Mouse (Mus musculus): ENCODE measurements around the gene Plk5.

DNA sequence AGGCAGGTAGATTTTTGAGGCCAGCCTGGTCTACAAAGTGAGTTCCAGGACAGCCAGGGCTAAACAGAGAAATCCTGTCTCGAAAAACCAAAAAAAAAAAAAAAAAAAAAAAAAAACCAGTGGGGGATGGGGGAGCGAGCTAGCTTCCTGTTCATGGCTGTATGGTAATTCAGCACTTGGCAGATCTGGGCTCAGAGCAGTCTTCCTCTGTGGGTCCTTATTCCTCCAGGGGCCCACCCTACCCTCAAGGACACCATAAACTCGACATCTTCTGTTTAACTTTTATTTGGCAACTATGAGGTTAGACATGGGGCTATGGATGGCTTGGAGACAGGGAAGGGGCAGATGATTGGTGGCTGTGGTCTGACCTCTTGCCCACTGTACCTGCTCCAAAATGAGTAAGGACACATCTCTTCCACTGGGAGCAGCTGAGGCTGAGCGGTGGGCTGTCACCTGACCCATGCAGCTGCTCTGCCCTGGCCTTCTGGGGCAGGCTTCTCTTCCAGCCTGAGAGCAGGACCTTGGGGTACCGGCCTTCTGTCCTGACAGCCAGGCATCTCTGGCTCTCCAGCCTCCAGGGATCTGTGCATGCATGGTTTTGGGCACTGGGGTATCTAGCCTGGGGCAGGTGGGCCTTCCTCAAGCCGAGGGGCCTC is 35.1 kb upstream of the Plk5 start:
- no peak for TF ChIP-seq POLR2A (IDR thresholded peaks at IDR 0.05; ENCODE audit: control insufficient read depth in 1 of 2, insufficient read depth in 1 of 2, low read depth in 1 of 2, low read length in 2 of 2, poor library complexity in 1 of 2)
- no peak for TF ChIP-seq CTCF (IDR thresholded peaks at IDR 0.05 in 2 of 3, conservative IDR thresholded peaks at IDR 0.05 in 1 of 3; ENCODE audit: control insufficient read depth in 1 of 3, insufficient read depth in 1 of 3, low read depth in 2 of 3, low read length in 3 of 3, poor library complexity in 1 of 3, severe bottlenecking in 1 of 3)
- no peak for TF ChIP-seq EP300 (IDR thresholded peaks at IDR 0.05; ENCODE audit: low read depth in 1 of 2, low read length in 2 of 2)
- TF ChIP-seq GATA1 (IDR thresholded peaks at IDR 0.05; ENCODE audit: low read depth, low read length): no peak
- no peak for TF ChIP-seq TBP (IDR thresholded peaks at IDR 0.05; ENCODE audit: low read depth, low read length)
- no peak for TF ChIP-seq GABPA (IDR thresholded peaks at IDR 0.05; ENCODE audit: low read depth, low read length)
- no peak for TF ChIP-seq POLR2AphosphoS2 (IDR thresholded peaks at IDR 0.05; ENCODE audit: low read length)
- no peak for TF ChIP-seq ELF1 (IDR thresholded peaks at IDR 0.05; ENCODE audit: low read depth, low read length)
- TF ChIP-seq MAX (IDR thresholded peaks at IDR 0.05; ENCODE audit: low read length): no peak
- no peak for TF ChIP-seq MYC (IDR thresholded peaks at IDR 0.05; ENCODE audit: low read depth, low read length)
- no peak for TF ChIP-seq CHD2 (IDR thresholded peaks at IDR 0.05; ENCODE audit: low read length)
- TF ChIP-seq ETS1 (IDR thresholded peaks at IDR 0.05; ENCODE audit: low read depth, low read length): no peak
- no peak for TF ChIP-seq ZMIZ1 (IDR thresholded peaks at IDR 0.05; ENCODE audit: low read depth, low read length)
